Mouse (Mus musculus): Measurements from ENCODE around the gene Tldc2. TPM values are rescaled to one million over a fixed set of nuclear protein-coding genes. Genes with fewer than 3 reads are reported as not detected.

The Tldc2 gene
- polyA plus RNA-seq, 1 experiment from 2014 or later = not detected

DNA sequence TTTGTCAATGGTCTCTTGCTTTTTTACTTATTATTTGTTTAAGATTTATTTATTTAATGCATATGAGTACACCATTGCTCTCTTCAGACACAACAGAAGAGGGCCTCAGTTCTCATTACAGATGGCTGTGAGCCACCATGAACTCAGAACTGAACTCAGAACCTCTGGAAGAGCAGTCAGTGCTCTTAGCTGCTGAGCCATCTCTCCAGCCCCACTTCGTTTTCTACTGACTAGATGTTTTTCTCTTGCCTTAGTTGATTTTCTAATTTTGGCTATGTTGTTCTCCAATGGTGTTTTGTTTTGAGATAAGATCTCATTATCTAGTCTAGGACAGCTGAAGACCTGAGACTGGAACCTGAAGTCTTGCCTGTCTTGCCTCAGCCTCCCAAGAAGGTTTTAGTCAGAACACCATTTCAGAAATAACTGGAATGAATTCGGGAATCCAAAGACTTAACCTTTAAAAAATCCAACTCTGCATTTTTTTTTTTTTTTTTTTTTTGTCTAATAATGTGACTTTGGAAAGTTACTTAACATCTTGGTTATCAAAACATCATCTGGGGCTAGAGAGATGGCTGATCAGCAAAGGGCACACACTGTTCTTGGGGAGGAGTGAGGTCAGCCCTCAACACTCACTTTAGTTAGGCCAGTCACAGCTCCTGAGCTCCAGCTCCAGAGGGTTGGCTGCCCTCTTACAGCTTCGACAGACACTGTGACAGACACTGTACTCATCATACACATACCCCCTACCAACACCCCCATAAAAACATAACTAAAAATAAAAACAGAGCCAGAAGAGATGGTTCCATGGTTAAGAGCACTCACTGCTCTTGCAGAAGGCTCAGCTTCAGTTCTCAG is 46.1 kb downstream of the Tldc2 start:
- H3K4me1 ChIP-seq = peaks cover 8% of the 10 kb centered on the region; the same call in 1 of the 2 replicates
- peaks cover 8% of the 10 kb centered on the region for H3K36me3 ChIP-seq
- no peaks in the 10 kb centered on the region for H3K9me3 ChIP-seq
- no peak for ATAC-seq (ENCODE audit: low FRiP score, low read depth)
- H3K9ac ChIP-seq = no peak overlapping the region
- no peak overlapping the region for H3K27ac ChIP-seq
- H3K4me3 ChIP-seq = no peak overlapping the region
- no peaks in the 10 kb centered on the region for H3K27me3 ChIP-seq
- WGBS = 86% methylated on average over 3 of the region's 3 CpGs
- no peak overlapping the region for H3K4me2 ChIP-seq (replicated peaks)

DNA sequence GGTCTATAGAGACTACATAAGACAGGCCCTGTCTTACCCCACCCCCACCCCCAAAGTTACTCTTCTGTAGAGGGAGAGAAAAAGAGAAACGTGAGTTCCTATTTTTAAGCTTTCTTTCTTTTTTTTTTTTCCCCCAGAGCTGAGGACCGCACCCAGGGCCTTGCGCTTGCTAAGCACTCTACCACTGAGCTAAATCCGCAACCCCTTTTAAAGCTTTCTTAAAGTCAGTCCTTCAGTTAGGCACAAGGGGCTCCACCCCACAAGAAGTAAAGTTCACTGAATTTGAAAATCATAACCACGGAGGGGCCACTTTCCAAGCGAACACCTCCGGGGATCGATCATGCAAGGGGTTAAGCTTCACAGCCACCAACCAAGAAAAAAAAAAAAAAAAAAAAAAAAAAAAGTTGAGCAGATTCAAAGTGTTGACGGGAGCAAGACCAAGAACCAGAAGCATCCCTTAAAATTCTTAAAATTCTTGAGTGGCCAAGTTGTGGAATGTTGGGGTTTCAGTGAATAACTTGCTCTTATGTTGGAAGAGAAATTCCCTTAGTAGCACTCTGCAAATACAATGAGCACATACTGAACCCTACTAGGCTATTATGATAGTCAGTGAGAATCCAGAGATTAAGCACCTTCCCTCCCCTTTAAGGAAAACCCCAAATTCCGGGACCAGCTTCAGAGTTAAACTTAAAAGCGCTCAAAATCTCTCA is 47.1 kb downstream of the Tldc2 start:
- Histone ChIP-seq H3K4me2 (replicated peaks) (peak overlapping the region; percentile 78), H3K36me3 (peaks cover 2% of the 10 kb centered on the region; the same call in 1 of the 2 replicates), H3K27ac (no peak overlapping the region), H3K9me3 (no peaks in the 10 kb centered on the region), H3K4me1 (peaks cover 8% of the 10 kb centered on the region; the same call in 1 of the 2 replicates), H3K27me3 (no peaks in the 10 kb centered on the region), H3K4me3 (peak overlapping the region; percentile 69), H3K9ac (peak overlapping the region; percentile 75)
- no peak for ATAC-seq (ENCODE audit: low FRiP score, low read depth)
- 17% methylated on average over 11 of the region's 11 CpGs for WGBS

DNA sequence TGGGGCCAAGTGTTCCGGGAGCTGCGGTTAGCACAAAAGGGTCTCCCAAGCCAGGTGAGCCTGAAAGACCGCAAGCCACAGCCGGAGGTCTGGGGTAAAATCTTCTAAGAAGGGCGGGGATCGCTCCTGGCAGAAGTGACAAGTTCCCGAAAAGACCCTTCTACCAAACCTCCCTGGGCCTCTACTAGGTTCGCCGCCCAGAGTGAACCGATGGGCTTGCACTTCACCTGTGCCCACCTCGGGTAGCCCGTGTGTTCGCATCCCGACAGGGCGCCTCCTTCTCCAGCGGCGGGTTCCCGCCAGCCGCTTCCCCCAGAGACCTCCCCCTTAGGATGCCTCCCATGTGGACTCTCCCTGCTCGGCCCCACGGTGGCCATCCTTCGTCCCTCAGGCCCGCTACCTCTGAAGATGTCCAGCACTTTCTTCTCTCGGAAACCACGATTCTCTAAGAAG is 47.6 kb downstream of the Tldc2 start:
- ATAC-seq (ENCODE audit: low FRiP score, low read depth) = peak; percentile 51
- peak overlapping the region; percentile 73 for H3K27ac ChIP-seq
- H3K4me3 ChIP-seq = peak overlapping the region; percentile 69
- H3K4me2 ChIP-seq (replicated peaks) = peak overlapping the region; percentile 78
- H3K27me3 ChIP-seq = no peaks in the 10 kb centered on the region
- no peaks in the 10 kb centered on the region for H3K9me3 ChIP-seq
- H3K4me1 ChIP-seq = peaks cover 8% of the 10 kb centered on the region; the same call in 1 of the 2 replicates
- WGBS = 0% methylated on average over 25 of the region's 25 CpGs
- H3K36me3 ChIP-seq = no peaks in the 10 kb centered on the region; the same call in 1 of the 2 replicates
- H3K9ac ChIP-seq = peak overlapping the region; percentile 75

- ATAC-seq (ENCODE audit: low FRiP score, low read depth) = peak; percentile 93
- Histone ChIP-seq H3K4me3 (peak within 1 kb of the TSS; percentile 69), H3K36me3 (no peaks in the 10 kb centered on the region), H3K4me1 (peaks cover 8% of the 10 kb centered on the region; the same call in 1 of the 2 replicates), H3K27ac (peak within 1 kb of the TSS; percentile 73), H3K9ac (peak within 1 kb of the TSS; percentile 75), H3K27me3 (no peaks in the 10 kb centered on the region), H3K4me2 (replicated peaks) (peak within 1 kb of the TSS; percentile 78), H3K9me3 (0 out of 2 replicates have a peak, but pooled peaks cover 4% of the 10 kb centered on the region)
- under 1% methylated on average over 32 of the region's 32 CpGs for WGBS
Observed at GRCm38 (mm10) chr2:157135014-157135413, 48.2 kb downstream of the Tldc2 start, which contains the start of gene Samhd1. TSS of gene Samhd1 (minus strand) at chr2:157135265.

- Histone ChIP-seq H3K27me3 (no peaks in the 10 kb centered on the region), H3K36me3 (no peaks in the 10 kb centered on the region), H3K9me3 (peaks cover 10% of the 10 kb centered on the region; the same call in 1 of the 2 replicates), H3K4me1 (peaks cover 8% of the 10 kb centered on the region; the same call in 1 of the 2 replicates), H3K4me2 (replicated peaks) (peak overlapping the region; percentile 78), H3K4me3 (peak overlapping the region; percentile 69), H3K9ac (peak overlapping the region; percentile 75), H3K27ac (peak overlapping the region; percentile 73; the same call in 1 of the 2 replicates)
- no peak for ATAC-seq (ENCODE audit: low FRiP score, low read depth)
- WGBS = 71% methylated on average over 10 of the region's 10 CpGs
Observed at GRCm38 (mm10) chr2:157135529-157136120, 48.8 kb downstream of the Tldc2 start.

DNA sequence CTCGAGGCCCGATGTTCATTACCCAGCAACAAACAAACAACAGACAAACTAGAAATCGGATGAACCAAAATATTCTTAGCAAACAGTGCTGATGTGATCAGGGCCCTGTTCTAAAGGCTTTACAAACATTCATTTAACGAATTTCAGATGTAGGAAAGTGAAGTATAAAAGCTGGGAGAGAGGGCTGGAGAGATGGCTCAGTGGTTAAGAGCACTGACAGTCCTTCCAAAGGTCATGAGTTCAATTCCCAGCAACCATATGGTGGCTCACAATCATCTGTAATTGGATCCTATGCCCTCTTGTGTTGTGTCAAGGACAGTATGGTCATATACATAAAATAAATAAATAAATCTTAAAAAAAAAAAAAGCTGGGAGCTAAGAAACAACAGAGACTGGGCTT is 49.3 kb downstream of the Tldc2 start:
- Histone ChIP-seq H3K4me3 (no peak overlapping the region), H3K4me1 (peaks cover 8% of the 10 kb centered on the region; the same call in 1 of the 2 replicates), H3K4me2 (replicated peaks) (no peak overlapping the region), H3K9ac (no peak overlapping the region), H3K9me3 (peaks cover 10% of the 10 kb centered on the region; the same call in 1 of the 2 replicates), H3K27ac (no peak overlapping the region), H3K36me3 (no peaks in the 10 kb centered on the region), H3K27me3 (no peaks in the 10 kb centered on the region)
- WGBS = 88% methylated on average over 4 of the region's 4 CpGs
- ATAC-seq (ENCODE audit: low FRiP score, low read depth) = no peak

- H3K27me3 ChIP-seq = no peaks in the 10 kb centered on the region
- no peak overlapping the region for H3K27ac ChIP-seq
- WGBS = 88% methylated on average over 2 of the region's 2 CpGs
- no peak overlapping the region for H3K4me3 ChIP-seq
- H3K36me3 ChIP-seq = no peaks in the 10 kb centered on the region
- H3K4me1 ChIP-seq = peaks cover 8% of the 10 kb centered on the region; the same call in 1 of the 2 replicates
- ATAC-seq (ENCODE audit: low FRiP score, low read depth) = no peak
- H3K9me3 ChIP-seq = peaks cover 10% of the 10 kb centered on the region; the same call in 1 of the 2 replicates
- H3K4me2 ChIP-seq (replicated peaks) = no peak overlapping the region
- no peak overlapping the region for H3K9ac ChIP-seq
Observed at GRCm38 (mm10) chr2:157136646-157137045, 49.8 kb downstream of the Tldc2 start.

- WGBS = 87% methylated on average over 9 of the region's 9 CpGs
- Histone ChIP-seq H3K4me3 (no peak overlapping the region), H3K9me3 (peaks cover 10% of the 10 kb centered on the region; the same call in 1 of the 2 replicates), H3K4me1 (peaks cover 7% of the 10 kb centered on the region; the same call in 1 of the 2 replicates), H3K27me3 (no peaks in the 10 kb centered on the region), H3K9ac (no peak overlapping the region), H3K4me2 (replicated peaks) (no peak overlapping the region), H3K36me3 (no peaks in the 10 kb centered on the region), H3K27ac (no peak overlapping the region)
- no peak for ATAC-seq (ENCODE audit: low FRiP score, low read depth)
Observed at GRCm38 (mm10) chr2:157137959-157138731, 51.3 kb downstream of the Tldc2 start.

DNA sequence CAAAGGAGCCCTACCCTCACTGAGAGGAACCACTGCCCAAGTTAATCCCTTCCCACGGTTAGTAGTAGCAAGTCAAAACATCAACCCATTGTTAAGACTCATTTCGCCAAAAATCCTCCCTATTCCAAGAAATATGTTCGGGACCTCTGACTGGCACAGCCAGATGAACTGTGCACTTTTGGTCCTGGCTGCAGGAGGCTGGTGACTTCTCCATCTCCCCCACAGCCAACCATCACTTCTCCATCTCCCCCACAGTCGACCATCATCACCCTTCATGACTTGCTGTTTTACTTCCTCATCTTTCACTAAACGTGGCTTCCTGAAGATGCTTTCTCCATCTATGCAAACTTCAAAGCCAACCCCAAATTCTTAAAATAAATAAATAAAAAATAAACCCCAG is 52.0 kb downstream of the Tldc2 start:
- H3K9ac ChIP-seq = no peak overlapping the region
- no peak for ATAC-seq (ENCODE audit: low FRiP score, low read depth)
- WGBS = 80% methylated on average over 5 of the region's 5 CpGs
- H3K27me3 ChIP-seq = no peaks in the 10 kb centered on the region
- peaks cover 10% of the 10 kb centered on the region; the same call in 1 of the 2 replicates for H3K9me3 ChIP-seq
- no peaks in the 10 kb centered on the region for H3K36me3 ChIP-seq
- peaks cover 1% of the 10 kb centered on the region; the same call in 1 of the 2 replicates for H3K4me1 ChIP-seq
- no peak overlapping the region for H3K4me3 ChIP-seq
- H3K27ac ChIP-seq = no peak overlapping the region
- no peak overlapping the region for H3K4me2 ChIP-seq (replicated peaks)

DNA sequence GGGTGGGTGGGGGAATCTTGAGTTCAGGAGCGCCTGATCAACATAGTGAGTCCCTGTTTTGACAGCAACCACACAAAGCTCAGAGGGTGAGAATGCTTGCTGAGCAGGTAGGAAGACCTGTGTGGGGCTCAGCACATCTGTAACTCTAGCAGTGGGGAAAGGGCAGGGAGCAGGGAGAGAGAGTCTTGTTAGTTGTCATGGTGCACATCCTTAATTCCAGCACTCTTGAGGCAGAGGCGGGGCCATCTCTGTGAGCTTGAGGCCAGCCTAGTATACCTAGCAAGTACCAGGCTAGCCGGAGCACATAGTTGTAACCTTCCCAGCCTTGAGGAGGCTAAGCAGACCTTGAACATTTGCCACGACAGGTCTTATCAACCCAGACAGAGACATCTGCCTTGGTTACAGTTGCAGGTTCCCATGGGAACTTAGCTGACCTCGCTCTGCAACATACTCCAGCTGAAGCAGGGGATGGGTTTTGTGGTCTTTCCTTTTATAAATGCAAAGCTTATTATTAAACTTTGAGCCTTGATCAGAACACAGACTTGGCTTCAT is 52.5 kb downstream of the Tldc2 start:
- H3K9me3 ChIP-seq = peaks cover 10% of the 10 kb centered on the region; the same call in 1 of the 2 replicates
- no peak overlapping the region for H3K4me3 ChIP-seq
- H3K9ac ChIP-seq = no peak overlapping the region
- 89% methylated on average over 5 of the region's 5 CpGs for WGBS
- ATAC-seq (ENCODE audit: low FRiP score, low read depth) = no peak
- H3K4me2 ChIP-seq (replicated peaks) = no peak overlapping the region
- no peaks in the 10 kb centered on the region for H3K4me1 ChIP-seq
- no peaks in the 10 kb centered on the region; the same call in 1 of the 2 replicates for H3K36me3 ChIP-seq
- no peak overlapping the region for H3K27ac ChIP-seq
- no peaks in the 10 kb centered on the region for H3K27me3 ChIP-seq

DNA sequence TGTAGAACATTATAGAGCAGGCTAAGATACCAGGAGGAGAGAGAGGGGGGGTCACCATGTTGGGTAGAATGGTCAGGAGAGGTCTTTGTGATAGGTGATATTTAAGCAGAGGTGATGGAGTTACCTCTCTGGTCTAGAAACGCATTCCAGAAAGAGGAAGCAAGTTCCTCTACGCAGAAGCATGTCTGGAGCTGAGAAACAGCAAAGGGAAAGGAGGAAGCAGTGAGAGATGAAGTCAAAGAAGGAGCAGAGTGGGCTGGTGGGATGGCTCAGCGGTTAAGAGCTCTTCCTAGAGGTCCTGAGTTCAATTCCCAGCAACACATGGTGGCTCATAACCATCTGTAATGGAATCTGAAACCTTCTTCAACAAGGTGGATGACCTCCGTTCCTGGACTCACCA is 55.1 kb downstream of the Tldc2 start:
- no peak for ATAC-seq (ENCODE audit: low FRiP score, low read depth)
- Histone ChIP-seq H3K27me3 (no peaks in the 10 kb centered on the region), H3K27ac (no peak overlapping the region), H3K4me3 (no peak overlapping the region), H3K4me2 (replicated peaks) (no peak overlapping the region), H3K36me3 (peaks cover 17% of the 10 kb centered on the region), H3K4me1 (no peaks in the 10 kb centered on the region), H3K9ac (no peak overlapping the region), H3K9me3 (peaks cover 10% of the 10 kb centered on the region; the same call in 1 of the 2 replicates)
- 73% methylated on average over 4 of the region's 4 CpGs for WGBS

All from limb, embryonic 13.5 days (tissue).